Mouse (Mus musculus) midbrain, embryonic 14.5 days (tissue): ENCODE results near the gene E2f2. TPM values are rescaled to one million over a fixed set of nuclear protein-coding genes. Genes with fewer than 3 reads are reported as not detected.

Experiments
- ATAC-seq: fragments of 200-750 bp; cut with Nextera tagmentation; 2 replicates; pipeline ENCODE4 v1.8.0; 2017; ENCODE audit warnings: moderate number of reproducible peaks, moderate library complexity; ENCODE audit not compliant: low FRiP score, low TSS enrichment
- DNase-seq: peaks from one replicate; pipeline ENCODE4 v3.0.0-alpha.2; 2015
- H3K27ac ChIP-seq: fragments of 300-500 bp; sonication (generic); replicated peaks from 2 replicates; pipeline ENCODE4 v1.5.1; 2014; ENCODE audit warnings: mild to moderate bottlenecking, low read depth, low read length, moderate library complexity
- H3K27me3 ChIP-seq: fragments of 300-500 bp; sonication (generic); 2 replicates; pipeline ENCODE4 v1.6.1; 2014; ENCODE audit warnings: low read length, control low read depth, mixed read lengths; ENCODE audit not compliant: control insufficient read depth, insufficient read depth
- H3K36me3 ChIP-seq: fragments of 300-500 bp; sonication (generic); 2 replicates; pipeline ENCODE4 v1.6.1; 2014; ENCODE audit warnings: low read length, control low read depth; ENCODE audit not compliant: control insufficient read depth, insufficient read depth
- H3K4me1 ChIP-seq: fragments of 300-500 bp; sonication (generic); 2 replicates; pipeline ENCODE4 v1.6.1; 2014; ENCODE audit warnings: mild to moderate bottlenecking, antibody characterized with exemption, low read length, control low read depth; ENCODE audit not compliant: control insufficient read depth, insufficient read depth
- H3K4me2 ChIP-seq: fragments of 300-500 bp; sonication (generic); 2 replicates; pipeline ENCODE4 v1.6.1; 2014; ENCODE audit warnings: mild to moderate bottlenecking, low read length, moderate library complexity
- H3K4me3 ChIP-seq: fragments of 300-500 bp; sonication (generic); replicated peaks from 2 replicates; pipeline ENCODE4 v1.5.1; 2014; ENCODE audit warnings: low read depth, low read length
- H3K9ac ChIP-seq: fragments of 300-500 bp; sonication (generic); replicated peaks from 2 replicates; pipeline ENCODE4 v1.6.1; 2014; ENCODE audit warnings: mild to moderate bottlenecking, low read length, moderate library complexity
- H3K9me3 ChIP-seq: fragments of 300-500 bp; sonication (generic); 2 replicates; pipeline ENCODE4 v1.6.1; 2016; ENCODE audit warnings: low read length, control low read depth, mixed read lengths; ENCODE audit not compliant: control insufficient read depth
- WGBS: fragments of 180-500 bp; shearing (Covaris S2); extraction: QIAGEN DNeasy Blood & Tissue Kit; methylation state at CpG from one replicate; pipeline ENCODE4 v1.1.7; 2014; 5-methylcytosine and 5-hydroxymethylcytosine counted together
- polyA plus RNA-seq: library from polyadenylated mRNA; unstranded; fragments of >200 nt; fragmentation: Nextera tagmentation; extraction: Ambion mirVana; gene quantifications from 2 replicates; pipeline ENCODE4 v1.2.1, GENCODE M21; 2014

Gene E2f2
- polyA plus RNA-seq, 1 experiment from 2014 or later = 1.7 TPM

DNA sequence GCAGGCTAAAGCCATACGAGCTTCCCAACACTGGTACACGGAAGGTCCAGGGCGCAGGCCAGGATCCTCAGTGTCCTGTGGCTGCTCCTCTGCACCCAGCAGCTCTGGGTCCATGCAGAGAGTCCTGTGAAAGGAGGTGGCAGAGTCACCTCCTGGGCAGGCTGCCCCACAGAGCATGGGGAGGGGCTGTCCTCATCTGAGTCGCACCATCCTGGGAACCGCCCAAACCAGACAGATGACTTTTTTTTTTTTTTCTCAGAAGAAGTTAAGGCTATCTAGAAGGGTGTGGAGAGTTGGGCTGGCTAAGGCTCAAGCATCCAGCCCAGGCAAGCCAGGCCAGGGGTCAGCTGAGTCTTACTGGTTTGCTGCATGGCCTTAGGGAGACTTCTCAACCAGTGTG lies 56.4 kb downstream of the E2f2 start:
- H3K9me3 ChIP-seq = no peaks in the 10 kb centered on the region

GRCm38 (mm10) chr4:136238669-136239068 lies 66.5 kb downstream of the E2f2 start:
- H3K27ac ChIP-seq = no peak overlapping the region
- H3K4me2 ChIP-seq = no peak overlapping the region
- no peaks in the 10 kb centered on the region for H3K36me3 ChIP-seq
- no peak for DNase-seq
- no peaks in the 10 kb centered on the region for H3K4me1 ChIP-seq
- H3K9me3 ChIP-seq = no peaks in the 10 kb centered on the region
- H3K4me3 ChIP-seq = no peak overlapping the region
- WGBS = 27% methylated on average over 13 of the region's 13 CpGs
- H3K27me3 ChIP-seq = peaks cover 17% of the 10 kb centered on the region
- no peak for ATAC-seq
- no peak overlapping the region for H3K9ac ChIP-seq

More for the DNA sequence above, 56.4 kb downstream of the E2f2 start:
- no peak overlapping the region for H3K9ac ChIP-seq
- H3K36me3 ChIP-seq = no peaks in the 10 kb centered on the region
- H3K27me3 ChIP-seq = no peaks in the 10 kb centered on the region
- DNase-seq = no peak
- H3K27ac ChIP-seq = no peak overlapping the region
- no peak overlapping the region for H3K4me3 ChIP-seq
- peaks cover 9% of the 10 kb centered on the region for H3K4me1 ChIP-seq
- WGBS = 79% methylated on average over 5 of the region's 5 CpGs
- no peak overlapping the region for H3K4me2 ChIP-seq
- no peak for ATAC-seq

- Histone ChIP-seq H3K4me3 (no peak overlapping the region), H3K4me2 (no peak overlapping the region), H3K4me1 (no peaks in the 10 kb centered on the region), H3K36me3 (no peaks in the 10 kb centered on the region), H3K27me3 (peaks cover 17% of the 10 kb centered on the region), H3K9ac (no peak overlapping the region), H3K27ac (no peak overlapping the region), H3K9me3 (no peaks in the 10 kb centered on the region)
- 78% methylated on average over 9 of the region's 9 CpGs for WGBS
- DNase-seq = no peak
- no peak for ATAC-seq
Measured at GRCm38 (mm10) chr4:136239111-136239510, 66.9 kb downstream of the E2f2 start.

DNA sequence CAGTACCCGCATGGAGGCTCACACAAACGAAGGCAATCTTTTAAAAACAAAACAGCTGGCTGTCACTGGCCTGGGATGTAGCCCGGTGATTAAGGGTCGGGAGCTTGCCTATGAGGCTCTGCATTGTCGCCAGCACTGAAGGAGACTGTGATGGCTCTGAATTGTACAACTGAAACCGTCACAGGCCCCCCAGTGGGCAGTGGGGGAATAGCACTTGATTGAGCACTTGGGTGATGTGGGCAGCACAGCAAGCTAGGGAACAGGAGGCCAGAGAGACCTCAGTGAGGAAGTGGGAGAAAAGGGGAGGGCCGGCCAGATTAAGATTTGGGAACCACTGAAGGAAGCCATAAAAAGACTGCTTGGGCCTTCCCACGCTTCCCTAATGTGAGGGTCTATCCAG lies 67.4 kb downstream of the E2f2 start:
- Histone ChIP-seq H3K9me3 (no peaks in the 10 kb centered on the region), H3K27ac (no peak overlapping the region), H3K4me3 (no peak overlapping the region), H3K4me2 (no peak overlapping the region), H3K36me3 (no peaks in the 10 kb centered on the region), H3K4me1 (no peaks in the 10 kb centered on the region), H3K27me3 (peaks cover 17% of the 10 kb centered on the region), H3K9ac (no peak overlapping the region)
- WGBS = 23% methylated on average over 8 of the region's 8 CpGs
- ATAC-seq = no peak
- DNase-seq = peak; percentile 79

- DNase-seq = no peak
- Histone ChIP-seq H3K36me3 (no peaks in the 10 kb centered on the region), H3K4me2 (no peak overlapping the region), H3K27ac (no peak overlapping the region), H3K27me3 (peaks cover 17% of the 10 kb centered on the region), H3K4me1 (no peaks in the 10 kb centered on the region), H3K9me3 (no peaks in the 10 kb centered on the region), H3K9ac (no peak overlapping the region), H3K4me3 (no peak overlapping the region)
- no peak for ATAC-seq
- 71% methylated on average over 14 of the region's 14 CpGs for WGBS
Measured at GRCm38 (mm10) chr4:136240123-136240522, 67.9 kb downstream of the E2f2 start.

DNA sequence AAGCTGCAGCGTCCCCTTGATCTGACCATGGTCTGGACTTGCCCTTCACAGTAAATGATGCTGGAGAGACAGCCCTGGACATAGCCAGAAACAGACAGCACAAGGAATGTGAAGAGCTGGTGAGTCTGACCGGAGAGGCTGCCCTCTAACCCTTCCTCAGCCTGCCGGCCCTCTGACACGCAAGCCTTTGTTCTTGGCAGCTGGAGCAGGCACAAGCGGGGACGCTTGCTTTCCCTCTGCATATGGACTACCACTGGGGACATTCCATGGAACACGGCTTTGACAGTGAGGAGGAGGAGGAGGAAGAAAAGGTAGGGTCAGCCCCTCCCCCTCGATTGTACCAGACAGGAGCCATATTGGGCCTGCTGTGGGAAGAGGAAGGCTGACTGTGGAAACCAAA lies 68.8 kb downstream of the E2f2 start:
- 25% methylated on average over 8 of the region's 8 CpGs for WGBS

DNA sequence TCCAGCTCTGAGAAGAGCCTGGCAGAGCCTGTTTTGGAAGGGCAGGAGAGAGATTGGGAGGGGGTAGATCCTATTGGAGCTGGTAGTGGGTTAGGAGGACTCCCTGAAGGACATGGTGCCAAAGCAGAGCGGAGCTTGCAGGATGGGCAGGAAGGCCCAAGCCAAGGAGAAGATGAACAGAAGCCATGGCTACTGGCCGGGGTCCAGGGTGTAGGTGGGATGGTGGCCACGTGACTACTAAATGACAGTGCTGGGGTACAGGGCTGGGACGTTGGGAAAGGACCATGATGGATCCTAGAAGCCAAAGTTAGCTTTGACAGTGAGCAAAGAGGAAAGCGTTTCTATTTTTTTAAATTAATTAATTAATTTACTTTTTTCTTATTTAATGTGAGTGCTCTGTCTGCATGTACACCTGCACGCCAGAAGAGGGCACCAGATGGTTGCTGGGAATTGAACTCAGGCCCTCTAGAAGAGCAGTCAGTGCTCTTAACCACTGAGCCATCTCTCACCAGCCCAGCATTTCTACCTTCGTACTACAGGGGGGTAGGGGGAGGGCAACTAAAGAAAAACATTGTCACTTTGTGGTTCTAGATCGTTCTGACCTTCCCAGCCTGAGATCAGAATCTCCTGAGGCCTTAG lies 70.0 kb downstream of the E2f2 start:
- no peaks in the 10 kb centered on the region for H3K4me1 ChIP-seq
- H3K9me3 ChIP-seq = no peaks in the 10 kb centered on the region
- H3K27me3 ChIP-seq = peaks cover 34% of the 10 kb centered on the region
- DNase-seq (peak; percentile 46), ATAC-seq (no peak)
- no peak overlapping the region for H3K27ac ChIP-seq
- no peak overlapping the region for H3K4me3 ChIP-seq
- WGBS = 47% methylated on average over 8 of the region's 8 CpGs
- no peak overlapping the region for H3K4me2 ChIP-seq
- no peak overlapping the region for H3K9ac ChIP-seq
- H3K36me3 ChIP-seq = no peaks in the 10 kb centered on the region

More for the DNA sequence above, 68.8 kb downstream of the E2f2 start:
- Histone ChIP-seq H3K4me3 (no peak overlapping the region), H3K27ac (no peak overlapping the region), H3K9ac (no peak overlapping the region), H3K36me3 (no peaks in the 10 kb centered on the region), H3K4me2 (no peak overlapping the region), H3K9me3 (no peaks in the 10 kb centered on the region), H3K4me1 (no peaks in the 10 kb centered on the region), H3K27me3 (peaks cover 21% of the 10 kb centered on the region)
- DNase-seq = no peak
- no peak for ATAC-seq

- peaks cover 38% of the 10 kb centered on the region for H3K27me3 ChIP-seq
- no peak overlapping the region for H3K4me2 ChIP-seq
- WGBS = 89% methylated on average over 7 of the region's 7 CpGs
- no peak for ATAC-seq
- DNase-seq = no peak
- no peaks in the 10 kb centered on the region for H3K36me3 ChIP-seq
- H3K4me3 ChIP-seq = no peak overlapping the region
- no peak overlapping the region for H3K9ac ChIP-seq
- no peak overlapping the region for H3K27ac ChIP-seq
- no peaks in the 10 kb centered on the region for H3K9me3 ChIP-seq
- H3K4me1 ChIP-seq = peaks cover 4% of the 10 kb centered on the region; the same call in 1 of the 2 replicates
Measured at GRCm38 (mm10) chr4:136242728-136243127, 70.5 kb downstream of the E2f2 start.

GRCm38 (mm10) chr4:136244208-136244607 lies 72.0 kb downstream of the E2f2 start:
- H3K4me1 ChIP-seq = peaks cover 18% of the 10 kb centered on the region
- no peak overlapping the region for H3K4me2 ChIP-seq
- DNase-seq (no peak), ATAC-seq (no peak)
- peaks cover 38% of the 10 kb centered on the region for H3K27me3 ChIP-seq
- no peaks in the 10 kb centered on the region for H3K36me3 ChIP-seq
- no peak overlapping the region for H3K9ac ChIP-seq
- H3K9me3 ChIP-seq = no peaks in the 10 kb centered on the region
- WGBS = 66% methylated on average over 7 of the region's 7 CpGs
- H3K27ac ChIP-seq = no peak overlapping the region
- no peak overlapping the region for H3K4me3 ChIP-seq
